Mouse (Mus musculus): ENCODE measurements around the gene 2610028H24Rik. TPM values are rescaled to one million over a fixed set of nuclear protein-coding genes. Genes with fewer than 3 reads are reported as not detected.

The 2610028H24Rik gene
- polyA plus RNA-seq, 1 experiment = 0.08 TPM

DNA sequence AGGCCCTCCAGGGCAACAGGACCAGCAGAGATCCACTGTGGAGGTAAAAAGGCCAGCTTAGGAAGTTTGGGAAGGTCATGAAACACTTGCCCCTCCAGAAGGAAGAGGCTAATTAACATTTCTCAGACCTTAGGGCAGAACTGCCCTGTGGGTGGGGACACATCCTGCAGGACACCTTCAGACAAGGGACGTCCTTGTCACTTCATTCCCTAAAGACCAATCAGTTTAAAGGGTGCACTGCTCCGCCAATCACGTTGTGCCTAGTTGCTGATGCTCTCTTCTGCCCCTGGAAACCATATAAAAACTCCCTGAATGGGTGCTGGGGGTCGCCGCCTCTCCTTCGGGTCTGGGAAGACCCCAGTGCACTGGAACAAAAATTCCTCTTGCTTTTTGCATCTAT lies 13.8 kb downstream of the 2610028H24Rik start:
- TF ChIP-seq POLR2A (IDR thresholded peaks at IDR 0.05; ENCODE audit: low read depth, low read length) = no peak
- TF ChIP-seq CTCF (conservative IDR thresholded peaks at IDR 0.05; ENCODE audit: insufficient read depth, insufficient read length, low read depth, low read length) = no peak
- WGBS = 91% methylated on average over 6 of the region's 6 CpGs
- Histone ChIP-seq H3K4me1 (ENCODE audit: control insufficient read depth, insufficient read depth, low read length) (no peaks in the 10 kb centered on the region), H3K36me3 (ENCODE audit: control insufficient read depth, insufficient read depth, low read length) (no peaks in the 10 kb centered on the region), H3K27me3 (replicated peaks; ENCODE audit: control insufficient read depth, insufficient read depth, low read length) (no peaks in the 10 kb centered on the region), H3K27ac (ENCODE audit: insufficient read depth, low read depth, low read length) (no peak overlapping the region), H3K4me3 (ENCODE audit: insufficient read depth, low read depth, low read length) (no peak overlapping the region)
- DNase-seq = no peak

GRCm38 (mm10) chr10:76468203-76469162 lies 19.6 kb downstream of the 2610028H24Rik start, which contains the start of the genes Mcm3ap and Ybey:
Mcm3ap (plus strand) TSS chr10:76468927.
Ybey (minus strand) TSS chr10:76469114.
- H3K4me3 ChIP-seq (ENCODE audit: insufficient read depth, low read depth, low read length) = peak within 1 kb of the TSS; percentile 98
- peak; percentile 92 for DNase-seq
- H3K36me3 ChIP-seq (ENCODE audit: control insufficient read depth, insufficient read depth, low read length) = no peaks in the 10 kb centered on the region
- no peaks in the 10 kb centered on the region for H3K27me3 ChIP-seq (replicated peaks; ENCODE audit: control insufficient read depth, insufficient read depth, low read length)
- H3K4me1 ChIP-seq (ENCODE audit: control insufficient read depth, insufficient read depth, low read length) = no peaks in the 10 kb centered on the region
- WGBS = under 1% methylated on average over 55 of the region's 55 CpGs
- H3K27ac ChIP-seq (ENCODE audit: insufficient read depth, low read depth, low read length) = peak within 1 kb of the TSS; percentile 54
- TF ChIP-seq CTCF (conservative IDR thresholded peaks at IDR 0.05; ENCODE audit: insufficient read depth, insufficient read length, low read depth, low read length) = peak; percentile 39
- TF ChIP-seq POLR2A (IDR thresholded peaks at IDR 0.05; ENCODE audit: low read depth, low read length) = peak; percentile 21

GRCm38 (mm10) chr10:76473759-76474158 lies 24.9 kb downstream of the 2610028H24Rik start:
- Histone ChIP-seq H3K27me3 (replicated peaks; ENCODE audit: control insufficient read depth, insufficient read depth, low read length) (no peaks in the 10 kb centered on the region), H3K4me1 (ENCODE audit: control insufficient read depth, insufficient read depth, low read length) (no peaks in the 10 kb centered on the region), H3K4me3 (ENCODE audit: insufficient read depth, low read depth, low read length) (no peak overlapping the region), H3K36me3 (ENCODE audit: control insufficient read depth, insufficient read depth, low read length) (no peaks in the 10 kb centered on the region; the same call in none of the 2 replicates), H3K27ac (ENCODE audit: insufficient read depth, low read depth, low read length) (no peak overlapping the region)
- WGBS = 89% methylated on average over 5 of the region's 5 CpGs
- TF ChIP-seq CTCF (conservative IDR thresholded peaks at IDR 0.05; ENCODE audit: insufficient read depth, insufficient read length, low read depth, low read length) (no peak), POLR2A (IDR thresholded peaks at IDR 0.05; ENCODE audit: low read depth, low read length) (no peak)
- no peak for DNase-seq

GRCm38 (mm10) chr10:76480851-76481250 lies 32.0 kb downstream of the 2610028H24Rik start:
- WGBS = 95% methylated on average over 13 of the region's 13 CpGs
- Histone ChIP-seq H3K27me3 (replicated peaks; ENCODE audit: control insufficient read depth, insufficient read depth, low read length) (no peaks in the 10 kb centered on the region), H3K36me3 (ENCODE audit: control insufficient read depth, insufficient read depth, low read length) (peaks cover 5% of the 10 kb centered on the region), H3K27ac (ENCODE audit: insufficient read depth, low read depth, low read length) (no peak overlapping the region), H3K4me3 (ENCODE audit: insufficient read depth, low read depth, low read length) (no peak overlapping the region), H3K4me1 (ENCODE audit: control insufficient read depth, insufficient read depth, low read length) (no peaks in the 10 kb centered on the region)
- DNase-seq = no peak
- TF ChIP-seq CTCF (conservative IDR thresholded peaks at IDR 0.05; ENCODE audit: insufficient read depth, insufficient read length, low read depth, low read length) (no peak), POLR2A (IDR thresholded peaks at IDR 0.05; ENCODE audit: low read depth, low read length) (no peak)

DNA sequence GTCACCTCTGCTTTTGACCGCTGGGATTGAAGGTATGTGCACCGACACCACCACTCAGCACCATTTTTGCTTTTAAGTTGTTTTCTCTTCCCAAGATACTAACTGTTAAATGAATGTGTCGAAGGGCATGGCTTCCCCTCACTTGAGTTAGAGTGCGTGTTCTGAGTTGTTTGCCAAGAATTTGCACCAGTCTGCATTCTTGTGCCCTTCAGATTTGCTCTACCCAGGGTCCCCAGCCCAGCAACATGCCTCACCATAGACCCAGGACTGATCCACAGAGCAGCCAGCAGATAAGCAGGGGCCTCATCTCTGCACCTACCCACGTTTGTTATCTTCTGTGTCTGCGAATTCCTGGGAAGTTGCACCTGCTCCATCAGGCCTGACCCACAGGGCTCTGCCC lies 32.6 kb downstream of the 2610028H24Rik start:
- no peaks in the 10 kb centered on the region for H3K4me1 ChIP-seq (ENCODE audit: control insufficient read depth, insufficient read depth, low read length)
- H3K4me3 ChIP-seq (ENCODE audit: insufficient read depth, low read depth, low read length) = no peak overlapping the region
- WGBS = 85% methylated on average over 6 of the region's 6 CpGs
- H3K27me3 ChIP-seq (replicated peaks; ENCODE audit: control insufficient read depth, insufficient read depth, low read length) = no peaks in the 10 kb centered on the region
- H3K36me3 ChIP-seq (ENCODE audit: control insufficient read depth, insufficient read depth, low read length) = peaks cover 5% of the 10 kb centered on the region
- TF ChIP-seq CTCF (conservative IDR thresholded peaks at IDR 0.05; ENCODE audit: insufficient read depth, insufficient read length, low read depth, low read length) (no peak), POLR2A (IDR thresholded peaks at IDR 0.05; ENCODE audit: low read depth, low read length) (no peak)
- no peak for DNase-seq
- no peak overlapping the region for H3K27ac ChIP-seq (ENCODE audit: insufficient read depth, low read depth, low read length)

DNA sequence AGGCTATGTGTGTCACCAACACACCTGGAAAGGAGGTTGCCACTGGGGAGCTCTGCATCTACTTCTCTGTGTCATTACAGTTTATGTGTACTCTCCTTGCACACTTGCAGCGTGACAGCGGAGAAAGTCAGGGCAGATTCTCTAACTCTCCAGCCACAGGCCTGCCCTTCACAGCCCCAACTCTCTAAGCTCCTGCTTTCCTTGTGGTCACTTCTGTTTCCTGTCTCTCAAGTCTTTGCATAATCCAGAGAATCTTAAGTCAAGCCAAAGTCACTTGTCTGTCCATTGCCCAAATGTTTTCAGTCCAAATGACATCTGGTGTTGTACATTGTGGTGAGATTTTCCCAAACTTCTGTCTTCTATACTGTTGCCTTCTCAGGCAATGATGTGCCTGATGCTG lies 37.4 kb downstream of the 2610028H24Rik start:
- Histone ChIP-seq H3K27me3 (replicated peaks; ENCODE audit: control insufficient read depth, insufficient read depth, low read length) (no peaks in the 10 kb centered on the region), H3K4me1 (ENCODE audit: control insufficient read depth, insufficient read depth, low read length) (no peaks in the 10 kb centered on the region), H3K36me3 (ENCODE audit: control insufficient read depth, insufficient read depth, low read length) (peaks cover 10% of the 10 kb centered on the region), H3K27ac (ENCODE audit: insufficient read depth, low read depth, low read length) (no peak overlapping the region), H3K4me3 (ENCODE audit: insufficient read depth, low read depth, low read length) (no peak overlapping the region)
- TF ChIP-seq CTCF (conservative IDR thresholded peaks at IDR 0.05; ENCODE audit: insufficient read depth, insufficient read length, low read depth, low read length) (no peak), POLR2A (IDR thresholded peaks at IDR 0.05; ENCODE audit: low read depth, low read length) (no peak)
- DNase-seq = no peak
- 97% methylated on average over 2 of the region's 2 CpGs for WGBS

DNA sequence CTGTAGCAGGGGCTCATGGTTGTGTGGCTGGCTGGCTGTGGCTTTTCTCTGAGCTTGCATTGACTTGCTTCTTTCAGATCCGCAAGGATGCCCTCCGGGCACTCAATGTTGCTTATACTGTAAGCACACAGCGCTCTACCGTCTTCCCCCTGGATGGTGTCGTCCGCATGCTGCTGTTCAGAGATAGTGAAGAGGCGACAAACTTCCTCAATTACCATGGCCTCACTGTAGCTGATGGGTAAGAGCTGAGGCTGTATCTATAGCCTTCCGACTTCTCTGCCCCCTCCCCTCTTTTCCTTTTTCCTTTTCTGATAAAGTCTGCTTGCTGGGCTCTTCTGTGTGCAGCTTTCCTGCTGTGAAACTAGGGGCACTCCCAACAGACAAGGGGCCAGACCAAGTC lies 39.4 kb downstream of the 2610028H24Rik start:
- no peaks in the 10 kb centered on the region for H3K4me1 ChIP-seq (ENCODE audit: control insufficient read depth, insufficient read depth, low read length)
- H3K27me3 ChIP-seq (replicated peaks; ENCODE audit: control insufficient read depth, insufficient read depth, low read length) = no peaks in the 10 kb centered on the region
- no peak overlapping the region for H3K27ac ChIP-seq (ENCODE audit: insufficient read depth, low read depth, low read length)
- no peak for DNase-seq
- TF ChIP-seq POLR2A (IDR thresholded peaks at IDR 0.05; ENCODE audit: low read depth, low read length) = no peak
- no peak for TF ChIP-seq CTCF (conservative IDR thresholded peaks at IDR 0.05; ENCODE audit: insufficient read depth, insufficient read length, low read depth, low read length)
- peaks cover 8% of the 10 kb centered on the region for H3K36me3 ChIP-seq (ENCODE audit: control insufficient read depth, insufficient read depth, low read length)
- WGBS = 93% methylated on average over 8 of the region's 8 CpGs
- no peak overlapping the region for H3K4me3 ChIP-seq (ENCODE audit: insufficient read depth, low read depth, low read length)

All from kidney, adult 2 months (tissue).